Mouse (Mus musculus) hindbrain, embryonic 11.5 days (tissue): Measurements from ENCODE around the gene Gsx1. TPM values are rescaled to one million over a fixed set of nuclear protein-coding genes. Genes with fewer than 3 reads are reported as not detected.

Source experiments
- ATAC-seq: fragments of 200-750 bp; cut with Nextera tagmentation; 2 replicates; pipeline ENCODE4 v1.8.0; 2017; ENCODE audit warnings: mild to moderate bottlenecking, moderate TSS enrichment, moderate library complexity; ENCODE audit not compliant: low FRiP score
- DNase-seq: peaks from one replicate; pipeline ENCODE4 v3.0.0-alpha.2; 2015; ENCODE audit warnings: low spot score
- H3K27ac ChIP-seq: fragments of 300-500 bp; sonication (generic); 2 replicates; pipeline ENCODE4 v1.5.1; 2014; ENCODE audit warnings: mild to moderate bottlenecking, low read depth, low read length
- H3K27me3 ChIP-seq: fragments of 300-500 bp; sonication (generic); 2 replicates; pipeline ENCODE4 v1.6.1; 2014; ENCODE audit warnings: mild to moderate bottlenecking, low read length, moderate library complexity, mixed read lengths; ENCODE audit not compliant: control insufficient read depth, insufficient read depth
- H3K36me3 ChIP-seq: fragments of 300-500 bp; sonication (generic); 2 replicates; pipeline ENCODE4 v1.6.1; 2014; ENCODE audit warnings: mild to moderate bottlenecking, low read length, moderate library complexity, mixed read lengths; ENCODE audit not compliant: control insufficient read depth, insufficient read depth
- H3K4me1 ChIP-seq: fragments of 300-500 bp; sonication (generic); replicated peaks from 2 replicates; pipeline ENCODE4 v1.6.1; 2014; ENCODE audit warnings: low read length, mixed read lengths; ENCODE audit not compliant: control insufficient read depth, insufficient read depth
- H3K4me2 ChIP-seq: fragments of 300-500 bp; sonication (generic); replicated peaks from 2 replicates; pipeline ENCODE4 v1.6.1; 2014; ENCODE audit warnings: mild to moderate bottlenecking, low read depth, low read length
- H3K4me3 ChIP-seq: fragments of 300-500 bp; sonication (generic); 2 replicates; pipeline ENCODE4 v1.5.1; 2014; ENCODE audit warnings: low read depth, low read length
- H3K9ac ChIP-seq: fragments of 300-500 bp; sonication (generic); 2 replicates; pipeline ENCODE4 v1.6.1; 2014; ENCODE audit warnings: low read depth, low read length
- H3K9me3 ChIP-seq: fragments of 300-500 bp; sonication (generic); 2 replicates; pipeline ENCODE4 v1.6.1; 2016; ENCODE audit warnings: low read length; ENCODE audit not compliant: control insufficient read depth
- WGBS: fragments of 180-500 bp; shearing (Covaris S2); extraction: QIAGEN DNeasy Blood & Tissue Kit; methylation state at CpG from one replicate; pipeline ENCODE4 v1.1.7; 2014; 5-methylcytosine and 5-hydroxymethylcytosine counted together
- polyA plus RNA-seq: library from polyadenylated mRNA; unstranded; fragments of >200 nt; fragmentation: Nextera tagmentation; extraction: Ambion mirVana; gene quantifications from 2 replicates; pipeline ENCODE4 v1.2.1, GENCODE M21; 2014

Gene Gsx1
- polyA plus RNA-seq, 1 experiment from 2014 or later: 6.7 TPM

- 1% methylated on average over 7 of the region's 7 CpGs for WGBS
- Histone ChIP-seq H3K27me3 (peaks cover 85% of the 10 kb centered on the region), H3K36me3 (no peaks in the 10 kb centered on the region), H3K4me3 (peak overlapping the region; percentile 44), H3K4me1 (peaks cover 11% of the 10 kb centered on the region), H3K9me3 (no peaks in the 10 kb centered on the region), H3K27ac (no peak overlapping the region), H3K4me2 (peak overlapping the region; percentile 24), H3K9ac (no peak overlapping the region)
- DNase-seq (no peak), ATAC-seq (no peak)
Observed at GRCm38 (mm10) chr5:147190885-147191284, 2.4 kb downstream of the Gsx1 start.

GRCm38 (mm10) chr5:147191801-147192575 lies 3.5 kb downstream of the Gsx1 start:
- 3% methylated on average over 24 of the region's 24 CpGs for WGBS
- Histone ChIP-seq H3K4me2 (0 out of 2 replicates have a peak overlapping the region, but pooled peaks have one; percentile 11), H3K9ac (no peak overlapping the region), H3K27ac (no peak overlapping the region), H3K27me3 (peaks cover 80% of the 10 kb centered on the region), H3K36me3 (no peaks in the 10 kb centered on the region), H3K9me3 (no peaks in the 10 kb centered on the region), H3K4me1 (peaks cover 8% of the 10 kb centered on the region), H3K4me3 (peak overlapping the region; percentile 15; the same call in 1 of the 2 replicates)
- peak; percentile 45 for DNase-seq
- no peak for ATAC-seq

GRCm38 (mm10) chr5:147192576-147192960 lies 4.1 kb downstream of the Gsx1 start:
- Histone ChIP-seq H3K9ac (no peak overlapping the region), H3K4me2 (no peak overlapping the region), H3K27ac (no peak overlapping the region), H3K27me3 (peaks cover 78% of the 10 kb centered on the region), H3K9me3 (no peaks in the 10 kb centered on the region), H3K4me1 (peaks cover 6% of the 10 kb centered on the region), H3K4me3 (no peak overlapping the region), H3K36me3 (no peaks in the 10 kb centered on the region)
- no peak for ATAC-seq
- WGBS: 5% methylated on average over 9 of the region's 9 CpGs
- no peak for DNase-seq

GRCm38 (mm10) chr5:147204905-147205304 lies 16.4 kb downstream of the Gsx1 start:
- WGBS: 8% methylated on average over 6 of the region's 6 CpGs
- no peaks in the 10 kb centered on the region for H3K9me3 ChIP-seq
- H3K4me2 ChIP-seq: no peak overlapping the region
- ATAC-seq (no peak), DNase-seq (peak; percentile 15)
- 0 out of 2 replicates have a peak, but pooled peaks cover 2% of the 10 kb centered on the region for H3K27me3 ChIP-seq
- no peaks in the 10 kb centered on the region for H3K4me1 ChIP-seq
- no peaks in the 10 kb centered on the region for H3K36me3 ChIP-seq
- no peak overlapping the region for H3K27ac ChIP-seq
- H3K4me3 ChIP-seq: no peak overlapping the region
- no peak overlapping the region for H3K9ac ChIP-seq

- WGBS: 97% methylated on average over 20 of the region's 20 CpGs
- Histone ChIP-seq H3K27me3 (0 out of 2 replicates have a peak, but pooled peaks cover 2% of the 10 kb centered on the region), H3K9ac (no peak overlapping the region), H3K9me3 (no peaks in the 10 kb centered on the region), H3K36me3 (no peaks in the 10 kb centered on the region), H3K27ac (no peak overlapping the region), H3K4me3 (no peak overlapping the region), H3K4me1 (no peaks in the 10 kb centered on the region), H3K4me2 (no peak overlapping the region)
- DNase-seq (no peak), ATAC-seq (no peak)
Observed at GRCm38 (mm10) chr5:147207852-147208251, 19.4 kb downstream of the Gsx1 start.

GRCm38 (mm10) chr5:147208471-147208870 lies 20.0 kb downstream of the Gsx1 start:
- ATAC-seq (no peak), DNase-seq (no peak)
- H3K27ac ChIP-seq: no peak overlapping the region
- no peaks in the 10 kb centered on the region for H3K4me1 ChIP-seq
- no peaks in the 10 kb centered on the region for H3K9me3 ChIP-seq
- no peaks in the 10 kb centered on the region for H3K36me3 ChIP-seq
- H3K4me3 ChIP-seq: no peak overlapping the region
- H3K9ac ChIP-seq: no peak overlapping the region
- H3K27me3 ChIP-seq: 0 out of 2 replicates have a peak, but pooled peaks cover 2% of the 10 kb centered on the region
- 76% methylated on average over 2 of the region's 2 CpGs for WGBS
- no peak overlapping the region for H3K4me2 ChIP-seq

- WGBS: 19% methylated on average over 25 of the region's 25 CpGs
- Histone ChIP-seq H3K9ac (no peak overlapping the region), H3K9me3 (no peaks in the 10 kb centered on the region), H3K4me3 (no peak overlapping the region), H3K4me1 (peaks cover 7% of the 10 kb centered on the region), H3K36me3 (no peaks in the 10 kb centered on the region), H3K27ac (no peak overlapping the region), H3K4me2 (no peak overlapping the region), H3K27me3 (peaks cover 40% of the 10 kb centered on the region)
- DNase-seq (peak; percentile 93), ATAC-seq (peak; percentile 59)
Observed at GRCm38 (mm10) chr5:147227354-147228112, 39.0 kb downstream of the Gsx1 start.

- Histone ChIP-seq H3K36me3 (no peaks in the 10 kb centered on the region), H3K27me3 (no peaks in the 10 kb centered on the region), H3K9ac (no peak overlapping the region), H3K4me3 (no peak overlapping the region), H3K9me3 (no peaks in the 10 kb centered on the region), H3K4me2 (no peak overlapping the region), H3K27ac (no peak overlapping the region), H3K4me1 (no peaks in the 10 kb centered on the region)
- WGBS: 68% methylated on average over 21 of the region's 21 CpGs
- no peak for DNase-seq
- no peak for ATAC-seq
Observed at GRCm38 (mm10) chr5:147235406-147236309, 47.2 kb downstream of the Gsx1 start.
